Mouse (Mus musculus) testis, adult 2 months (tissue): ENCODE measurements around the gene Dpf1. TPM values are rescaled to one million over a fixed set of nuclear protein-coding genes. Genes with fewer than 3 reads are reported as not detected.

Experiments
- H3K27ac ChIP-seq: fragments of 200-500 bp; 2 replicates; pipeline ENCODE4 v1.5.1; 2012; ENCODE audit warnings: low read depth, low read length; ENCODE audit not compliant: control insufficient read depth, insufficient read depth
- H3K27me3 ChIP-seq: fragments of 200-500 bp; 2 replicates; pipeline ENCODE4 v1.6.1; 2012; ENCODE audit warnings: mild to moderate bottlenecking, low read length, moderate library complexity; ENCODE audit not compliant: control insufficient read depth, insufficient read depth
- H3K36me3 ChIP-seq: fragments of 200-500 bp; 2 replicates; pipeline ENCODE4 v1.6.1; 2012; ENCODE audit warnings: mild to moderate bottlenecking, low read length; ENCODE audit not compliant: control insufficient read depth, insufficient read depth
- H3K4me1 ChIP-seq: fragments of 200-500 bp; 2 replicates; pipeline ENCODE4 v1.6.1; 2012; ENCODE audit warnings: low read length; ENCODE audit not compliant: control insufficient read depth, insufficient read depth
- H3K4me3 ChIP-seq: fragments of 200-500 bp; 2 replicates; pipeline ENCODE4 v1.5.1; 2012; ENCODE audit warnings: low read depth, mild to moderate bottlenecking, low read length, moderate library complexity, mixed read lengths; ENCODE audit not compliant: control insufficient read depth
- CTCF ChIP-seq: fragments of 200-500 bp; IDR thresholded peaks from 2 replicates; pipeline ENCODE4 v1.5.1; 2012; ENCODE audit warnings: low read depth, mild to moderate bottlenecking, inconsistent platforms, low read length, moderate library complexity; ENCODE audit not compliant: control insufficient read depth, insufficient read depth, insufficient replicate concordance
- POLR2A ChIP-seq: fragments of 200-500 bp; IDR thresholded peaks from 2 replicates; pipeline ENCODE4 v1.6.1; 2012; ENCODE audit warnings: low read depth, mild to moderate bottlenecking, inconsistent platforms, low read length, moderate library complexity; ENCODE audit not compliant: control insufficient read depth
- polyA plus RNA-seq: library from polyadenylated mRNA; depleted of rRNA; stranded (reverse); fragments of >200 nt; gene quantifications from 2 replicates; pipeline ENCODE4 v1.2.3, GENCODE M21; 2012

Dpf1 gene
- polyA plus RNA-seq, 1 experiment: 8.0 TPM

GRCm38 (mm10) chr7:29345534-29345933 is 41.8 kb downstream of the Dpf1 start:
- Histone ChIP-seq H3K4me3 (no peak overlapping the region), H3K27me3 (no peaks in the 10 kb centered on the region), H3K27ac (no peak overlapping the region), H3K36me3 (no peaks in the 10 kb centered on the region), H3K4me1 (no peaks in the 10 kb centered on the region)
- TF ChIP-seq POLR2A (no peak), CTCF (no peak)

- no peaks in the 10 kb centered on the region for H3K4me1 ChIP-seq
- H3K36me3 ChIP-seq: no peaks in the 10 kb centered on the region
- H3K27ac ChIP-seq: no peak overlapping the region
- TF ChIP-seq POLR2A (no peak), CTCF (no peak)
- H3K27me3 ChIP-seq: no peaks in the 10 kb centered on the region
- H3K4me3 ChIP-seq: no peak overlapping the region
These were observed 42.5 kb downstream of the Dpf1 start for GRCm38 (mm10) chr7:29346212-29346611.

GRCm38 (mm10) chr7:29350489-29350888 is 46.7 kb downstream of the Dpf1 start:
- Histone ChIP-seq H3K27me3 (no peaks in the 10 kb centered on the region), H3K36me3 (no peaks in the 10 kb centered on the region), H3K27ac (no peak overlapping the region), H3K4me3 (no peak overlapping the region), H3K4me1 (no peaks in the 10 kb centered on the region)
- no peak for TF ChIP-seq CTCF
- no peak for TF ChIP-seq POLR2A

GRCm38 (mm10) chr7:29352246-29352645 is 48.5 kb downstream of the Dpf1 start:
- no peaks in the 10 kb centered on the region for H3K36me3 ChIP-seq
- no peak for TF ChIP-seq CTCF
- no peak for TF ChIP-seq POLR2A
- no peaks in the 10 kb centered on the region for H3K4me1 ChIP-seq
- H3K4me3 ChIP-seq: no peak overlapping the region
- no peaks in the 10 kb centered on the region for H3K27me3 ChIP-seq
- H3K27ac ChIP-seq: no peak overlapping the region

GRCm38 (mm10) chr7:29354161-29354560 is 50.4 kb downstream of the Dpf1 start:
- no peak for TF ChIP-seq CTCF
- no peak for TF ChIP-seq POLR2A
- Histone ChIP-seq H3K27me3 (no peaks in the 10 kb centered on the region), H3K4me1 (no peaks in the 10 kb centered on the region), H3K4me3 (no peak overlapping the region), H3K27ac (no peak overlapping the region), H3K36me3 (no peaks in the 10 kb centered on the region)

- H3K27me3 ChIP-seq: no peaks in the 10 kb centered on the region
- TF ChIP-seq CTCF (no peak), POLR2A (no peak)
- H3K36me3 ChIP-seq: no peaks in the 10 kb centered on the region
- H3K4me3 ChIP-seq: no peak overlapping the region
- no peak overlapping the region for H3K27ac ChIP-seq
- H3K4me1 ChIP-seq: peaks cover 4% of the 10 kb centered on the region
These were observed 51.7 kb downstream of the Dpf1 start for GRCm38 (mm10) chr7:29355406-29355805.

GRCm38 (mm10) chr7:29361497-29361896 is 57.7 kb downstream of the Dpf1 start:
- Histone ChIP-seq H3K4me1 (peaks cover 5% of the 10 kb centered on the region), H3K27ac (no peak overlapping the region), H3K4me3 (no peak overlapping the region), H3K36me3 (no peaks in the 10 kb centered on the region), H3K27me3 (no peaks in the 10 kb centered on the region)
- TF ChIP-seq POLR2A (no peak), CTCF (no peak)

- Histone ChIP-seq H3K36me3 (no peaks in the 10 kb centered on the region), H3K27me3 (no peaks in the 10 kb centered on the region), H3K4me3 (no peak overlapping the region), H3K4me1 (peaks cover 5% of the 10 kb centered on the region), H3K27ac (no peak overlapping the region)
- TF ChIP-seq CTCF (peak; percentile 52; the same call in 1 of the 2 replicates), POLR2A (no peak)
These were observed 60.3 kb downstream of the Dpf1 start for GRCm38 (mm10) chr7:29364052-29364451.
